Mouse (Mus musculus): ENCODE results near the gene Ap1g1.
A peak's percentile ranks its signal among the peaks of the same experiment; 100 is the strongest.

Ap1g1 gene

DNA sequence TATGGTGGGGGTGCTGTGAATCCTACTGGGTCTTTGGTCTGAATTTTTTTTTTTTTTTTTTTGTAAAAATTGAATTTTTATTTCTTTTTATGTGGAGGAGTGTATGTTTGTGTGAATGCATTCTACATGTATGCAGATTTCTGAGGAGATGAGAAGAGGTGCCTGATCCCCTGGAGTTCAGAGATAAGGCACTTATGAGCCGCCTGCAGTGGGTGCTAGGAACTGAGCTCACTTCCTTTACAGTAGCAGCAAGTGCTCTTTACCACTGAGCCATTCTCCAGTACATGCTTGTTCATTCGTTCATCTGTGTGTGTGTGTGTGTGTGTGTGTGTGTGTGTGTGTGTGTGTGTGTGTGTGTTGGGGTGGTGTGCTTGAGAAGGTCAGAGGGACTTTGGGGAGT, 12.6 kb downstream of the Ap1g1 start:
- DNase-seq, result no peak

DNA sequence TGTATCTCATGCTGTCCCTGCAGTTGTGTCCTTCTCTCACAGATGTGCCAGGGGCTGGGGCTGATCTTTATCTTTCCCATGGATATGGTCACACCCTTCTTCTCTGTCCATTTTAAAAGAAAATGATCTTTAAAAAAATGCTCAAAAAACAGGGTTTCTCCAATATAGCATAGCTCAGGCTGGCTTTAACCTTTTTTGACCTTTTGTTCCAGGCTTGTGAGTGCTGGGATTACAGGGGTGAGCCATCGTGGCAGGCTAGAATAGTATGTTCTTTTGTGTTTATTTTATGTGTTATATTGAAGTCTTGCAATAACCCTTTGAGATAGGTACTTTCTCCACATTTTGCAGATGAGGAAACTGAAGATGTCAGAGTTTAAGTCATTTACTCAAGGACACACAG, 16.8 kb downstream of the Ap1g1 start:
- peak; percentile 19 for DNase-seq

DNA sequence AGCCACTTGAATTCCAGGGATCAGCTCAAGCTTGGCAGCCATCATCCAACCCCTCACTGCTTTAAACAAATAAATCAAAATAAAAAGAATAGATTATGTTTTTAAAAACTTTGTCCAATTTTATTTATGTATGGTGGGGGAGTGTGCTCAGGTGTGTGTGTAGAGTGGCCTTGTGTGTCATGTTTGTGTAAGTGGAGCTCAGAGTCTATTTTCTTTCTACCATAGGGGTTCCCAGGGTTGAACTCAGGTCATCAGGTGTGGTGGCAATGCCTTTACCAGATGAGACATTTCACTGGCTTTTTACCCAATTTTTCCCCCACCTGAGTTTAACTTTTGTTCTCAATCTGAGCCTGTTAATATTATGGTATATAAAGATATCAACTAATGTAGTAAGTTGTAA, 20.4 kb downstream of the Ap1g1 start:
- DNase-seq, result no peak

DNA sequence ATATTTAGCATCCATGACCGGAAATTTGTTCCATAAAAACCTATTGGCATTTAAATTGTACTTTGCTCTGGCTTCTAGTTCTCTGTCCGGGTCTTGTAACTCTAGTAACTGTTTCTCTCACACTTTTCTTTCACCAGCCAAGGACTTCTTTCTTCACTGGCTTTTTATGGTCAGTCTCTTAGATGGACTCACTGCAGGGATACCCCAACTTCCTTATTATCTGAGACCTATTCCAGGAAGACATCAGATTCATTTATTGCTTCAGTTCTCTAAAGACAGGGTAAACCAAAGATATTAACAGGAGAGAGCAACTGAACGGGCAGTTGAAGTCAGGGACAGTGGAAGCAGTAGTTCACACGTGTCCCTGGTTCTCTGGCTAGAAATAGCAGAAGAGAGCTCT, 20.9 kb downstream of the Ap1g1 start:
- DNase-seq, result no peak

DNA sequence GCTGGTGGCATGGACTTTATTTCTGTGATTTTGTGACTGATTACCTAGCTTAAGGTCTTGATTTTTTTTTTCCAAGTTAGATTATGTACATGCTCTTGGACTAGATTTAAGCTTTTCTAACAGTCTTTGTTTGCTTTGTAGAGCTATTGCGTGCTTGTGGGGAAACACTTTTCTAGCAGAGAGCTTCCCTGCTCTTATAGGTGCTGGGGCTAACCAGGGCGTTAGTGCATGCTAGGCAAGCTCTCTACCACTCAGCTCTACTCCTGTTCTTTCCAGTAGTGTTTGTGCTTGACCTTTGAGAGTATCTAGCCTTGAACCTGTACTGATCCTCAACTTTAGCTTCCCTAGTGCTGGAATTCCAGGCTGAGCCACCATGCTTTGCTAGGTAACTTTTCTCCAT, 22.0 kb downstream of the Ap1g1 start:
- DNase-seq, result no peak

DNA sequence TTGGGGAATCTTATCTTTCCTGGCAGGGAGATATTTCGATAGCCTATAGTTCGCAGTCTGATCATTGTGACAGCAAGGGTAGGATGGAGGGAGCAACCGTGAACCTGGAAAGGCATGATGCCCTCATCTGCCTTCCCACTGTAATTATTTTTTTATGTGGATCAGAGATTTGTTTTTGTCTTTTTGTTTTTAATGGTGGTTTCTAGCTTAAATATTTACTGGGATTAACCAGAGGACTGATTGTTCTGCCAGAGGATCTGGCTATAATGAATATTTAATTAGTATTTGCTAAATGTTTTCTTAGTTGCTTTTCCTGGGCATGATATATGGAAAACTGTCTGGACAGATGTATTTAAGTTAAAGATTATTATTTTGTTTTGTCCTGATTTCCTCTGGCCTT, 24.9 kb downstream of the Ap1g1 start:
- no peak for DNase-seq

DNA sequence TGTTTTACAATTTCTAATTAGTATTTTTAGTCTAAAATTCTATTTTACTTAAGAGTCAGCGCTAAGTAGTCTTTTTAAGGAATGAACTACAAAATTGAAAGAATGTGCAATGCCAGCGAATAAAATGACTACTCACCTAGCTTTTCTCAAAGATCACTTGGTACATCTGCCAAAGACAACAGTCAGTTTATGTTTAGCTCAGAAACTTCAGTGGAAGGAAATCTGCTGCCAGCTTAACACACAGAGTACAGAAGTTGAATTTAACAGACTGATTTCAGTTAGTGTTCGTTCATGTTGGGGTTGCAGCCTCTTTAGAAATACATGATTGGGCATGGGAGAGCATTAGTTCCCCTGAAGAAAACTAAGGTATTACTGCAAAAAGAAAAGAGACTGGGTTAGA, 25.4 kb downstream of the Ap1g1 start:
- DNase-seq, result no peak

DNA sequence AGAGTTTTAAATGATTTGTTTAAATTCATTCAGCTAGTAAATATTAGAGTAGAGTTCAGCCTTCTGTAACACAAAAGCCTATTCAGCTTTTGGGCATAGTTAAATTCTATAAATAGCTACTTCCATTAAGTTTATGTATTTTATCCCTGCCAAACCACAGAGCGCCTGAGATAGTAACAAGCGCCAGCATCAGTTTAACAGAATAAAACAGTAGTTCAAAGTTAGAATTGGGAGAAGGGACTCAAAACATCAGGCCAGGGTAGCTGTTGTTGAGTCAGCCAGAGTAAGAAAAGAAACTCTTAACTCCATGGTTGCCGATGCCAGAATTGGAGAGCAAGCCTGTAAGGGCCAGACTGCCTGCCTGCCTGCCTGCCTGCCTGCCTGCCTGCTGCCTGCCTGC, 28.2 kb downstream of the Ap1g1 start:
- DNase-seq, result no peak

DNA sequence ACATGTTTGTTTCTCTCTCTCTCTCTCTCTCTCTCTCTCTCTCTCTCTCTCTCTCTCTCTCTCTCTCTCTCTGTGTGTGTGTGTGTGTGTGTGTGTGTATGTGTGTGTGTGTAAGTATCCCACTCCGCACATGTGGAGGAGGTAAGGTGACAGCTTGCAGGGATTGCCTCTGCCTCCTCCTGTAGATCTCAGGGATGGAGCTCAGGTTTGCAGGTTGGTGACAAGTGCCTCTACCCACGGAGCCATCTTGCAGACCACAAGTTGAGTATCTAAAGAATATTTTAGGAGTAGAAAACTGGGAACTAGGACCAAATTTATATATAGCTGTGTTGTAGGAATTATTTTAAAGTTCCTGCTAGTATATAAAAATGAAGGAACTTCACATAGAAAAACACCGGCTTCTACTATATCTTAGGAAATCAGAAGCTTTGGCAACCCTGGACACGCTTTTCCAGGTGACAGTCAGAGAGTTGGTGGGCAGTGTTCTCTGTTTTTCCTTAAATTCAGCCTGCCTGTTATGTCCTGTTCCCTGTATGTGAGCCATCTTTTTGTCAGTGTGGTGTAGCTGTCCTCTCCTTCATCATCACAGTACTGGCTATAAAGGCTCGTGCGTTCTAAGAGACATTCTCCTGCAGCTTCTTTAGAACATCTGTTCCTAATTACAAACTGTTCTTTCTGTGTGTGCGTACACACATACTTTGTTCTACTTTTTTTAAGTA, 29.2 kb downstream of the Ap1g1 start:
- DNase-seq, result no peak

DNA sequence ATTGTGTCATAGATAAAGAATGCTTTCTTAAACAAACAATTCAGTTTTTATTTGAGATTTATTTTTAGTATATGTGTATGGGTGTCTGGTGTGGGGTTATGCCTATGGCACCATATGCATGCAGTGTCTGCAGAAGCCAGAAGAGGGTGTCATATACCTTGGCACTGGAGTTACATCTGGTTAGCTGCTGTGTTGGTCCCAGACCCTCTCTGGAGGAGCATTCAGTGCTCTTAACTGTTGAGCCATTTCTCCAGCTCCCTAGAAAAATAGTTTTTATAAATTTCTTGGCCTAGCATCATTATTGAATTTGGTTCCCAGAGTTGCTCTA, 29.7 kb downstream of the Ap1g1 start:
- no peak for DNase-seq

DNA sequence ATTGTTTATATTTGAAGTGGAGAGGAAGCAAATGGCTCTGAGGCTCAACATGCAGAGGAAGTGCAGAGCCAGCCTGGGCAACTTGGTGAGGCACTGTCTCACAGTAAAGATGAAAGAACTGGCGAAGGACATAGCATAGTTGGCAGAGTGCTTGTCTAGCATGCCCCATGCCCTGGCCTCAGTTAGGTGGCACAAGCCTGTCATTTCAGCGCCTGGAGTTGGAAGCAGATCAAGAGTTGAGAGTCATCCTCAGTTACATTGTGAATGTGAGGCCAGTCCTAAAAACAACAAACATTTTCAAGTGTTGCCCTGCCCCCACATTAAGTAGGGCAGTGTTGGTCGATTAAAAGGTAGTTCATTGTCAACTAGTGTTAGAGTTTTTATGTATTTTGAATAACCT, 32.1 kb downstream of the Ap1g1 start:
- DNase-seq, result peak; percentile 32

DNA sequence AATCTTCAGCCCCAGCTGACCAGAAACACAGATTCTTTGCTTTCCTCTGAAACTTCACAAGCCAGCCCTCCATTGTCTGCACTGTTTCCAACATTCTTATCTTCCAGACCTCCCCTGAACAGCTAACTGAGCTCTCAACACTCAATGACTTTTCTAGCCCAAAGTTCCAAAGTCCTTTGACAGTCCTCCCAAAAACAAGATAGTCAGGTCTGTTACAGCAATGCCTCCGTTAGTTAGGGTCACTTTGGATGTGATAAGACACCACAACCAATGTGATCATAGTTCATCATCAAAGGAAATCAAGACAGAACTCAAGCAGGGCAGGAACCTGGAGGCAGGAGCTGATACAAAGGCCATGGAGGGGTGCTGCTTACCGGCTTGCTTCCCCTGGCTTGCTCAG, 36.9 kb downstream of the Ap1g1 start:
- no peak for DNase-seq

DNA sequence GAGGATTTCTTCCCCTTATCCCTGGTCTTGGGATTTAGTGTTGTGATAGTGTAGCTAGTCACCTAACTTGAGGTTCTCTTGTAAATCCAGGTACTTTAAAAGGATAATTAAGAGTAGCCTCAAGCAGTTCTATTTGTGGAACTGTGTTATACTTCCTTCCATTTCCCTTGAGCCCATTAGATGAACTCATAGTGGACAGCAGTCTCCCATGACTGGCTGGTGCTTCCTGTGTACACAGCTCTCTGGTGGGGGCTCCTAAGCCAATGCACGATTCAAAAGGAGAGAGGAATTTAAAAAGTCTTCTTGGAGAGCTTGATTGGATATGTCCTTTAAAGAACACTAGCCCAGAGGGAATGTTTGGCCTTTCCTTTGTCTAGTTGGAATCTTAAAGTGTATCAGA, 39.6 kb downstream of the Ap1g1 start:
- no peak for DNase-seq

DNA sequence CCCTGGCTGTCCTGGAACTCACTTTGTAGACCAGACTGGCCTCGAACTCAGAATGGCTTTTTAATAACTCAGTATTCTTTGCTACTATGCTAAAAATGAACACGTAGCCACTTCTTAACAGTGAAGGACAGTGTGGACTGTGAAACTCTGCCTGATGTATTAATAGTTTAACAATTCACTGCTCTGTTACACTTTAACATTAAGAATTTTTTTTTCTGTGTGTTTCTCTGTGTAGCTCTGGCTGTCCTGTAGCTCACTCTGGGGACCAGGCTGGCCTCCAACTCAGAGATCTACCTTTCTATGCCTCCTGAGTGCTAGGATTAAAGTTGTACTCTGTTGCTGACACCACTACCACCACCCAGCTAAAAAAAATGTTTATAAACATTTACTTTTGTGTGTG, 45.2 kb downstream of the Ap1g1 start:
- no peak for DNase-seq

DNA sequence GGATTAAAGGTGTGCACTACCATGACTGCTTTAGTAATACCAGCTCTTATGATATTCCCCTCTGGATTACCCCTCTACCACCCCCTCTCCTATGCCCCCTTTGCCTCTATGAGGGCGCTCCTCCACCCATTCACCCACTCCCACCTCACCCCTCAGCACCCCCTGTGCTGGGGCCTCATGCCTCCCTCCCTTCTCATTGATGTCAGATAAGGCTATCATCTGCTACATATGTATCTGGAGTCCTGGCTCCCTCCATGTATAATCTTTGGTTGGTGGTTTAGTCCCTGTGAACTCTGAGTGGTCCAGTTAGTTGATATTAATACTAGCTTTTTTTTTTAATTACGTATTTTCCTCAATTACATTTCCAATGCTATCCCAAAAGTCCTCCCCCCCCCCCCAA, 61.5 kb downstream of the Ap1g1 start:
- no peak for DNase-seq

DNA sequence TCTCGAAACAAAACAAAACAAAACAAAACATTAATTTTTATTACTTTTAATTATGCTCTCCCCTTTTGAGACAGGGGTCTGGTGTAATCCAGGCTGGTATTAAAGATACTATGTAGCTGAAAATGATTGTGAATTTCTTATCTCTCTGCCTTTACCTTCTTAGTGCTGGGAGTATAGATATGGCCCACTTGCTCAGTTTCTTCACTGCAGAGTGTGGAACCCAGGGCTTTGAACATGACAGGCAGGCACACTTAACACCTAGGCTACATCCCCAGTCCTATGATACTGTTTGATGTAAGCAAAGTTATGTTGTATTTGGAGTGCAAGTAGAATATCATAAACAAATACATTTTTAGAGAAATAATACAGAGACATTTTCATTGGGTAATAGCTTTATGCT, 64.1 kb downstream of the Ap1g1 start:
- DNase-seq, result no peak

DNA sequence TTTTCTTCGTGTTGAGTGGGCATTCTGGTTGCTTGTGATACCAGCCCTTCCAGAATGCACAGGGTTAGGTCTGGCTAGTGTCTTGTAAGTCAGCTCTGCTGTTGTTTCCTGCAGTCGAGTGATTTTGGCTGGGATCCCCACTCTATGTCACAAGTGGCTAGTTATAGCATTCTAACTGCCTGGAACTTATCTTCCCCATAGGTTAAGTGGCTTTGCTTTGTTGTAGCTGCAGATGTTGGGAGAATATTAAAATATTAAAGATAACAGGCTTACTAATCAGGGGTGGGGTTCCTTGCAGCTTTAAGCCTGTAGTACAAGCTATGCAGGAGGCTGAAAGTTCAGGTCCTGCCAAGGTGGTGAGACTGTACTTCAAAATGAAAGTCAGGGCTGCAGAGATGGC, 69.5 kb downstream of the Ap1g1 start:
- peak; percentile 12 for DNase-seq

DNA sequence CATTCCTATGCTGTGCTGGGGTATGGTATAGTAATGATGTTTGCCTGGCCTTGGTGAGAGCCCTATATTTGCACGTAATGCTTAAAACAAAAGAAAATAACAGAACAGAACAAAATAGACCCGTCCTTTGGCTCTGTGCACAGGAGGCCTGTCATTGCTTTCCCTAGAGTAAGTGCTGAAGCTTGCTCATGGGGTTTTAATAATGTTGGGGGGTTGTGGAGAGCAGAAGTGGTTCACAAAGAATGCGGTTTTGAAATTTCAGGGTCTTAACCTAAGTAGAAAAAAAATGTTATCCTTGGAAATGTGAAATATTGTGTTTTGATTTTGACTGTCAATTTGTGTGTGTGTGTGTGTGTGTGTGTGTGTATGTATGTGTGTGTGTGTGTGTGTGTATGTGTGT, 70.6 kb downstream of the Ap1g1 start:
- no peak for DNase-seq

DNA sequence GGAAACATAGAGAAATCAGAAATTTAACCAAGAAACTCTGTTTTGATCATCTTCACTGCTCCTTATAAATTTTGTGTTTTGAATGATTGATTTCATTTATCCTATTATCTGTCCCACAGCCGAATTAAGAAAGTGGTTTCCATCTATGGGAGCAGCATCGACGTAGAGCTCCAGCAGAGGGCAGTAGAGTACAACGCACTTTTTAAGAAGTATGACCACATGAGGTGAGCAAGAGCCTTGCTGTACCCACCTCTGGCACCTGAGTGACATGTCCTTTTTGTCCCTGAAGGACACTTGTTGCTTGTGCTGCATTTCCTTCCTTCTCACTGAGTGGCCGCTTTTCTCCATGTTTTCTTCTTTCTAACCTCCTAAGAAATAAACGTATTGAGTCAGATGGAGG, 75.1 kb downstream of the Ap1g1 start:
- DNase-seq, result peak; percentile 90

DNA sequence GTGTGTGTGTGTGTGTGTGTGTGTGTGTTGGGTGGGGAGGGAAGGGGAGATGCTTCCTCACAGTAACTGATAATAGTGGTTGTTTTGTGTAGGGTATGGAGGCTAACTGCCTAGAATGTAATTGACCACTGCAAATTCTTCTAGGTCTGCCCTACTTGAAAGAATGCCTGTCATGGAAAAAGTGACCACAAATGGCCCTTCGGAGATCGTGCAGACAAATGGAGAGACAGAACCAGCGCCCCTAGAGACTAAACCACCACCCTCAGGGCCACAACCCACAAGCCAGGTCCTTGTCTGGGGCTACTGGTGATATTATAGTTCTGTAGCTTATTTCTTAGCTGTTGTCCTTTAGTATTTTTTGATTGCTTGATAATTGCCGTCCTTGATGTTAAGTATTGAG, 76.2 kb downstream of the Ap1g1 start:
- DNase-seq, result no peak

DNA sequence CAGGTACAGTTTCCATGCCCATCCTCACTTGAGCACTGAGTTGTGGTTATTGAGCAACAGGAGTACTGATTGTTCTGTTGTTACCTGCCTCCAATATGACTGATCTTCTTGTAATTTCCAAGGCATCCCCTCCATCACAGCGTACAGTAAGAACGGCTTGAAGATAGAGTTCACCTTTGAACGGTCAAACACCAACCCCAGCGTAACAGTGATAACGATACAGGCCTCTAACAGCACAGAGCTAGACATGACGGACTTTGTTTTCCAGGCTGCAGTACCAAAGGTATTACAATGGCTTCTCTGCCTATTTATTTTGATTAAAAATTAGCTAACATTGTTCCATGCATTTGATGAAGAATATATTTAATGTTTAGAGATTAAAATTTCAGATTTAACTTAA, 77.1 kb downstream of the Ap1g1 start:
- no peak for DNase-seq

DNA sequence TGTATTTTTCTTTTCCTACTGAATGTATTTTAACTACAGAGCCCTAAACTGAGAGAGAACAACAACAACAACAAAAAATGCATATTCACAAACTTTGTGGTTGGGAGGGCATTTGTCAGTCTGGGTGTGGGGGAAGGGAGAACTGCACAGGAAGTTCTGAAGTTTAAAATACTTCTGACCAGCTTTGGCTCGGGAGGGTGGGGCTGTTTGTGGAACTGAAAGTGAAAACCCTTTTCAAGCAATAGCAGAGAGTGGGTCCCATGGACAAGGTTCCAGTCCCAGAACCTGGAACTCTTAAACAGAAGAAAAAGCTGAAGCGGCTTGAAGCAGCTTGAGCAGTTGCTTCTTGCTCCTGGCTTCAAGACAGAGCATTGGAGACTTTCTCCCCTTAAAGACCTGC, 85.0 kb downstream of the Ap1g1 start:
- DNase-seq, result peak; percentile 90

DNA sequence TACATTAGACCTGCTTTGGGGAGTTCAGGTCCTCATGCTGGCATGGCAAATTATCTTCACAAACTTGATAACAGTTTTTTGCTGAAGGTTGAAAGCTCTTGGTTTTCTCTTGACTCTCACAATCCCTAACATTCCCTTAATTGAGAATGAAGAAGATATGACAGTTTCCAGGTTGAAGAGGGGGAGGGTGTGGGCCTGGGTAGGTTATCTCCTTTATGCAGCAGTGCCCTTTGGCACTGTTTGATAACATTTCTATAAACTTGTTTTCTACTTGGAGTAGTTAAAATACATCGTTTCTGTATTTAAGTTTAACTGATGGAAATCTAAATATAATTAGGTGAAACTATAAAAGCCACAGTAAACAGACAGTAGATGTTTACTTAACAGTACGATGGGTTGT, 86.4 kb downstream of the Ap1g1 start:
- no peak for DNase-seq

DNA sequence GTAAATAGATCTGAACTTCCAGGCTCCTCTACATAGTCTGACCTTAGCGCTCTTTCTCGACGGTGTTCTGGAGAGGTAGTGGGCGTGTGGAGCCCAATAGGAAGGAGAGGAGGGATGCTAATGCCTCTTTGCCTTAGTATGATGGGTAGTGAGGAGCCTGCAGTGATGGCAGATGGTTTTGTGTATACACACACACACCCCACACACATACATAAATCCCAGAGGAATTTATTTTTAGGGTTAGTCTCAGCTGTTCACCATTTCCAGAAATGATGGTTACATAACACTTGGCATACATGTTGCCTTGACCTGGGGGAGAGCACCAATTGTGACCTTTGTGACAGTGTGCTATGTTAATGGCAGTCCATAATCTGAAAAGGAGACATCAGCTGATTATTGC, 87.2 kb downstream of the Ap1g1 start:
- DNase-seq, result no peak

DNA sequence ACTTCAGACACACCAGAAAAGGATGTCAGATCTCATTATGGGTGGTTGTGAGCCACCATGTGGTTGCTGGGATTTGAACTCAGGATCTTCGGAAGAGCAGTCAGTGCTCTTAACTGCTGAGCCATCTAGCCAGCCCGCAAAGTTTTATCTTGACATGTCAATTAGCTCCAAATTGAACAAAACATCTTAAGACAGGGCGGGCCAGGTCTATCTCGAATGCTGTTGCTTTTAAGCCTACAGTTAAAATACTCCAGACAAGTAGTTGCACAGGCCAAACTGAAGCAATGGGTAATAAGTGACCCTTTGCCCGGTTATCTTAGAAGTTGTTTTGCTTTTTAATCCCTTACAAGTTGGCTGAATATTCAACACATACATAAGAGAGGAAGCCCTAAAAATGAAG, 88.3 kb downstream of the Ap1g1 start:
- DNase-seq, result no peak

All from lung, postnatal 36 days (tissue).